Mouse (Mus musculus): Measurements from ENCODE around the gene March10.

DNA sequence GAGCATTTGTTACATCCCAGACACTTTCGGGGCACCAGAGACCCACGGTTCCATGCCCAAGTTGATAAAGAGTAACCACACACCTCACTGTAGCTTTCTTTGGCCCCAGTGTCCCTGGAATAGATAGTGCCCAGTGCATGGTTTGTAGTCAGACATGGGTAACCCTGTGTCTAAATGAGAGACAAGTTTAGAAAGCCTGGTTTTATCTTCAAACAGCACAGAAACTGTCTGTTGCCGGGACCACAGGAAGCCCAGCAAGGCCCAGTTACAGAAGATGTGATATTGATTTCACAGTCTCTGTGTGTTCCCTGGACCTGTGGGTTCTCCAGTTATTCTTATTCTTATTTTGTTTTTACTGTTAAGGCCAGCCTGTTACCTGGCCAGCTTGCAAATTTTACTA is 89.4 kb downstream of the March10 start:
- TF ChIP-seq POLR2A (IDR thresholded peaks at IDR 0.05; ENCODE audit: insufficient read length, low read depth) (no peak), MAX (IDR thresholded peaks at IDR 0.05; ENCODE audit: low read depth) (no peak), CEBPB (IDR thresholded peaks at IDR 0.05; ENCODE audit: insufficient read depth, poor library complexity, severe bottlenecking) (no peak)
